Mouse (Mus musculus) monocyte, adult 59 days (primary cell): ENCODE data around the gene Calcb. TPM values are rescaled to one million over a fixed set of nuclear protein-coding genes. Genes with fewer than 3 reads are reported as not detected.

ENCODE experiments used
- total RNA-seq, 2 experiments: library from RNA; stranded (reverse); gene quantifications; one replicate each; pipeline ENCODE4 v1.2.4; 2023

Gene Calcb
- total RNA-seq = not detected

GRCm38 (mm10) chr7:114718300-114718699, at the start of gene Calcb:
Gene Calcb (plus strand): TSS chr7:114718643.

GRCm38 (mm10) chr7:114743022-114743780, 24.8 kb downstream of the Calcb start, which contains the start of gene Insc:
Gene Insc (plus strand): TSS chr7:114743694.

Other genes with a start within 250 kb of the Calcb start
- gene Cyp2r1, start 155.7 kb upstream of the Calcb start, total RNA-seq = 1 to 10 TPM; 3.5 TPM
- gene Calca, start 82.3 kb upstream of the Calcb start, total RNA-seq = not detected
- gene Insc, start 25.1 kb downstream of the Calcb start, total RNA-seq = not detected